Mouse (Mus musculus) T-helper 17 cell (primary cell): ENCODE measurements around the gene Klk8.

ENCODE experiments used
- in situ Hi-C, 2 experiments: fragments of 300-600 bp; cut with MboI, MseI; formaldehyde crosslinking; loops; 1 replicate in 1 of 2; 2 replicates in 1 of 2; pipeline ENCODE4 v1.15.1; 2025; ENCODE audit warnings: high pct_unique_total_duplicates in 2 of 2

The Klk8 gene

GRCm38 (mm10) chr7:43788096-43788495, 9.3 kb upstream of the Klk8 start:
- in situ Hi-C loops = loop anchor here in 1 of 2 experiments (25.0 kb wide), 1 partner anchor 1449 kb away; the partner anchor contains the start of genes Cd37 and Slc6a16

GRCm38 (mm10) chr7:43789295-43789694, 8.1 kb upstream of the Klk8 start:
- in situ Hi-C loops = loop anchor here in 1 of 2 experiments (25.0 kb wide), 1 partner anchor 1448 kb away; the partner anchor contains the start of genes Cd37 and Slc6a16

- in situ Hi-C loops = loop anchor here in 1 of 2 experiments (10.0 to 25.0 kb wide), 3 partner anchors 317 to 1446 kb away; partner anchors contain the start of genes Cd37, Pnkp and Slc6a16
These were observed 5.8 kb upstream of the Klk8 start, which contains the start of gene Klk9 for GRCm38 (mm10) chr7:43791591-43791990. Gene Klk9 (plus strand): TSS chr7:43791891.

GRCm38 (mm10) chr7:43796355-43796754, 1.0 kb upstream of the Klk8 start:
- in situ Hi-C loops = loop anchor here in 1 of 2 experiments (10.0 to 25.0 kb wide), 3 partner anchors 322 to 1441 kb away; partner anchors contain the start of genes Cd37, Pnkp and Slc6a16

- in situ Hi-C loops = loop anchor here in 1 of 2 experiments (10.0 to 25.0 kb wide), 3 partner anchors 323 to 1439 kb away; partner anchors contain the start of genes Cd37, Pnkp and Slc6a16
These were observed 576 bp downstream of the Klk8 start for GRCm38 (mm10) chr7:43797844-43798462.

GRCm38 (mm10) chr7:43799876-43800275, 2.5 kb downstream of the Klk8 start:
- in situ Hi-C loops = loop anchor here in 1 of 2 experiments (10.0 to 25.0 kb wide), 3 partner anchors 325 to 1437 kb away; partner anchors contain the start of genes Cd37, Pnkp and Slc6a16

- in situ Hi-C loops = no loop called here
These were observed 13.6 kb downstream of the Klk8 start, which contains the start of gene Klk7 for GRCm38 (mm10) chr7:43810994-43811393. Gene Klk7 (plus strand): TSS chr7:43811294.

GRCm38 (mm10) chr7:43815211-43815610, 17.8 kb downstream of the Klk8 start:
- in situ Hi-C loops = no loop called here

- in situ Hi-C loops = no loop called here
These were observed 19.4 kb downstream of the Klk8 start for GRCm38 (mm10) chr7:43816746-43817145.

GRCm38 (mm10) chr7:43821581-43821980, 24.2 kb downstream of the Klk8 start:
- in situ Hi-C loops = no loop called here

- in situ Hi-C loops = no loop called here
These were observed 26.8 kb downstream of the Klk8 start, which contains the start of gene Klk6 for GRCm38 (mm10) chr7:43824199-43824598. Gene Klk6 (plus strand): TSS chr7:43824499.

GRCm38 (mm10) chr7:43826056-43826455, 28.7 kb downstream of the Klk8 start:
- in situ Hi-C loops = no loop called here

GRCm38 (mm10) chr7:43827706-43828105, 30.3 kb downstream of the Klk8 start:
- in situ Hi-C loops = no loop called here

- in situ Hi-C loops = no loop called here
These were observed 31.6 kb downstream of the Klk8 start for GRCm38 (mm10) chr7:43829006-43829405.

GRCm38 (mm10) chr7:43841701-43842100, 44.3 kb downstream of the Klk8 start, which contains the start of gene Klk5:
Gene Klk5 (plus strand): TSS chr7:43841971.
- in situ Hi-C loops = no loop called here

- in situ Hi-C loops = no loop called here
These were observed 46.4 kb downstream of the Klk8 start for GRCm38 (mm10) chr7:43843801-43844200.

- in situ Hi-C loops = no loop called here
These were observed 54.2 kb downstream of the Klk8 start for GRCm38 (mm10) chr7:43851616-43852015.
